Mouse (Mus musculus) lung, adult 2 months (tissue): ENCODE results near the gene Clec16a. TPM values are rescaled to one million over a fixed set of nuclear protein-coding genes. Genes with fewer than 3 reads are reported as not detected.
A peak's percentile ranks its signal among the peaks of the same experiment; 100 is the strongest.

Experiments
- DNase-seq: peaks from one replicate; pipeline ENCODE4 v3.0.0; 2022
- H3K4me1 ChIP-seq: fragments of 200-500 bp; 2 replicates; pipeline ENCODE4 v1.6.1; 2011; ENCODE audit warnings: low read length; ENCODE audit not compliant: control insufficient read depth, insufficient read depth
- H3K4me3 ChIP-seq: fragments of 200-500 bp; replicated peaks from 2 replicates; pipeline ENCODE3; 2011; ENCODE audit warnings: low read depth, mild to moderate bottlenecking, control low read depth, low read length; ENCODE audit errors: extremely low read depth
- CTCF ChIP-seq: fragments of 200-500 bp; IDR thresholded peaks from 2 replicates; pipeline ENCODE4 v1.5.1; 2011; ENCODE audit warnings: mild to moderate bottlenecking, low read length, control low read depth; ENCODE audit not compliant: insufficient read depth
- POLR2A ChIP-seq: fragments of 200-500 bp; IDR thresholded peaks from 2 replicates; pipeline ENCODE4 v1.6.1; 2011; ENCODE audit warnings: low read depth, mild to moderate bottlenecking, control low read depth, low read length, borderline replicate concordance; ENCODE audit errors: extremely low read depth
- WGBS: fragments of 180-500 bp; shearing (Covaris S2); methylation state at CpG from one replicate; pipeline ENCODE4 v1.1.7; 2018; 5-methylcytosine and 5-hydroxymethylcytosine counted together
- polyA plus RNA-seq: library from polyadenylated mRNA; depleted of rRNA; stranded (reverse); fragments of >200 nt; gene quantifications from 2 replicates; pipeline ENCODE4 v1.2.3, GENCODE M21; 2012

Gene Clec16a
- polyA plus RNA-seq, 1 experiment = 18.3 TPM

GRCm38 (mm10) chr16:10689748-10690318, 144.7 kb downstream of the Clec16a start:
- Histone ChIP-seq H3K4me3 (no peak overlapping the region), H3K4me1 (peaks cover 20% of the 10 kb centered on the region)
- WGBS = 29% methylated on average over 6 of the region's 6 CpGs
- peak; percentile 23 for DNase-seq
- 0 out of 2 replicates have a peak, but pooled peaks have one; percentile 32 for TF ChIP-seq POLR2A
- TF ChIP-seq CTCF = no peak

- DNase-seq = no peak
- H3K4me3 ChIP-seq = no peak overlapping the region
- peaks cover 20% of the 10 kb centered on the region for H3K4me1 ChIP-seq
- 57% methylated on average over 3 of the region's 3 CpGs for whole genome bisulfite sequencing
- no peak for TF ChIP-seq CTCF
- no peak for TF ChIP-seq POLR2A
Measured at GRCm38 (mm10) chr16:10690442-10690841, 145.3 kb downstream of the Clec16a start.

GRCm38 (mm10) chr16:10691705-10692104, 146.6 kb downstream of the Clec16a start:
- H3K4me3 ChIP-seq = no peak overlapping the region
- WGBS = 87% methylated on average over 5 of the region's 5 CpGs
- peaks cover 20% of the 10 kb centered on the region for H3K4me1 ChIP-seq
- DNase-seq = no peak
- TF ChIP-seq POLR2A = no peak
- TF ChIP-seq CTCF = no peak

- WGBS = 97% methylated on average over 8 of the region's 8 CpGs
Measured at GRCm38 (mm10) chr16:10692848-10693247, 147.7 kb downstream of the Clec16a start.

GRCm38 (mm10) chr16:10693424-10693823, 148.3 kb downstream of the Clec16a start:
- TF ChIP-seq POLR2A (no peak), CTCF (no peak)
- DNase-seq = no peak
- Histone ChIP-seq H3K4me1 (peaks cover 20% of the 10 kb centered on the region), H3K4me3 (no peak overlapping the region)
- 100% methylated on average over 1 of the region's 1 CpGs for WGBS

More at GRCm38 (mm10) chr16:10692848-10693247, 147.7 kb downstream of the Clec16a start:
- TF ChIP-seq POLR2A (no peak), CTCF (no peak)
- DNase-seq = no peak
- Histone ChIP-seq H3K4me1 (peaks cover 20% of the 10 kb centered on the region), H3K4me3 (no peak overlapping the region)

GRCm38 (mm10) chr16:10694414-10694851, 149.3 kb downstream of the Clec16a start:
- DNase-seq = peak; percentile 20
- Histone ChIP-seq H3K4me1 (peaks cover 16% of the 10 kb centered on the region), H3K4me3 (no peak overlapping the region)
- WGBS = 20% methylated on average over 11 of the region's 11 CpGs
- TF ChIP-seq CTCF = no peak

- DNase-seq = peak; percentile 24
- whole genome bisulfite sequencing = 74% methylated on average over 6 of the region's 6 CpGs
- H3K4me3 ChIP-seq = no peak overlapping the region
- TF ChIP-seq CTCF (no peak), POLR2A (no peak)
- peaks cover 8% of the 10 kb centered on the region for H3K4me1 ChIP-seq
Measured at GRCm38 (mm10) chr16:10697861-10698659, 152.9 kb downstream of the Clec16a start.

GRCm38 (mm10) chr16:10699316-10699715, 154.2 kb downstream of the Clec16a start:
- peaks cover 6% of the 10 kb centered on the region for H3K4me1 ChIP-seq
- 81% methylated on average over 3 of the region's 3 CpGs for WGBS

GRCm38 (mm10) chr16:10700160-10700559, 155.0 kb downstream of the Clec16a start:
- WGBS = 64% methylated on average over 2 of the region's 2 CpGs
- H3K4me3 ChIP-seq = no peak overlapping the region
- DNase-seq = no peak
- H3K4me1 ChIP-seq = peaks cover 2% of the 10 kb centered on the region
- TF ChIP-seq CTCF = no peak
- TF ChIP-seq POLR2A = no peak

More at GRCm38 (mm10) chr16:10699316-10699715, 154.2 kb downstream of the Clec16a start:
- no peak overlapping the region for H3K4me3 ChIP-seq
- DNase-seq = no peak
- TF ChIP-seq CTCF (no peak), POLR2A (no peak)
